Mouse (Mus musculus) B cell, adult (primary cell): ENCODE measurements around the gene Cldn9. TPM values are rescaled to one million over a fixed set of nuclear protein-coding genes. Genes with fewer than 3 reads are reported as not detected.

ENCODE experiments used
- total RNA-seq: library from RNA; stranded (reverse); gene quantifications from 4 replicates; pipeline ENCODE4 v1.2.4, GENCODE M21; 2023; ENCODE audit not compliant: inconsistent age

The Cldn9 gene
- total RNA-seq: not detected in 4 replicates

GRCm38 (mm10) chr17:23683856-23684672 lies at the start of gene Cldn9:
Gene Cldn9 (minus strand): TSS chr17:23684026.

GRCm38 (mm10) chr17:23725999-23726757 lies 42.4 kb upstream of the Cldn9 start, which contains the start of gene Pkmyt1:
Gene Pkmyt1 (plus strand): TSS chr17:23726336.

GRCm38 (mm10) chr17:23722376-23723125 lies 38.7 kb upstream of the Cldn9 start, which contains the start of gene 1520401A03Rik:
Gene 1520401A03Rik (minus strand): TSS chr17:23722783.

GRCm38 (mm10) chr17:23679127-23679835 lies 4.5 kb downstream of the Cldn9 start, which contains the start of gene Cldn6:
Gene Cldn6 (plus strand): TSS chr17:23679249.

GRCm38 (mm10) chr17:23677236-23677679 lies 6.6 kb downstream of the Cldn9 start, which contains the start of gene Tnfrsf12a:
Gene Tnfrsf12a (minus strand): TSS chr17:23677468.

GRCm38 (mm10) chr17:23673424-23674073 lies 10.3 kb downstream of the Cldn9 start, which contains the start of the genes Hcfc1r1 and Thoc6:
Gene Hcfc1r1 (plus strand): TSS chr17:23673596.
Gene Thoc6 (minus strand): TSS chr17:23673882.

GRCm38 (mm10) chr17:23660117-23660875 lies 23.5 kb downstream of the Cldn9 start, which contains the start of gene Bicdl2:
Gene Bicdl2 (plus strand): TSS chr17:23660506.

GRCm38 (mm10) chr17:23644613-23645495 lies 39.0 kb downstream of the Cldn9 start, which contains the start of gene Mmp25:
Gene Mmp25 (minus strand): TSS chr17:23645277.

Other genes starting within 250 kb of the Cldn9 start
- gene Vmn2r117, start 204.3 kb downstream of the Cldn9 start, total RNA-seq: not detected in 4 replicates
- 7.7 to 10.6 TPM (median 9.1 TPM) in 4 replicates for gene Zfp213, start 119.8 kb downstream of the Cldn9 start, total RNA-seq
- gene Zfp13, start 84.5 kb downstream of the Cldn9 start, total RNA-seq: 0.24 TPM in 1 of 4 replicates, not detected in the others
- not detected in 4 replicates for gene Zscan10, start 83.2 kb downstream of the Cldn9 start, total RNA-seq
- not detected in 4 replicates for gene Mmp25, start 38.7 kb downstream of the Cldn9 start, total RNA-seq
- gene Bicdl2, start 23.5 kb downstream of the Cldn9 start, total RNA-seq: not detected in 4 replicates
- 36.1 to 48.9 TPM (median 40.8 TPM) in 4 replicates for gene Hcfc1r1, start 10.4 kb downstream of the Cldn9 start, total RNA-seq
- 23.9 to 33.5 TPM (median 27.0 TPM) in 4 replicates for gene Thoc6, start 10.1 kb downstream of the Cldn9 start, total RNA-seq
- gene Tnfrsf12a, start 6.6 kb downstream of the Cldn9 start, total RNA-seq: 8.7 to 13.8 TPM (median 11.7 TPM) in 4 replicates
- not detected in 4 replicates for gene Cldn6, start 4.8 kb downstream of the Cldn9 start, total RNA-seq
- gene 1520401A03Rik, start 38.8 kb upstream of the Cldn9 start, total RNA-seq: not detected in 4 replicates
- 32.8 to 35.4 TPM (median 33.4 TPM) in 4 replicates for gene Pkmyt1, start 42.3 kb upstream of the Cldn9 start, total RNA-seq
- 0.27 to 0.67 TPM (median 0.48 TPM) in 4 replicates for gene Paqr4, start 56.8 kb upstream of the Cldn9 start, total RNA-seq
- gene Kremen2, start 61.8 kb upstream of the Cldn9 start, total RNA-seq: not detected in 4 replicates
- gene Flywch1, start 87.6 kb upstream of the Cldn9 start, total RNA-seq: 24.2 to 32.5 TPM (median 29.5 TPM) in 4 replicates
- gene Flywch2, start 102.1 kb upstream of the Cldn9 start, total RNA-seq: 0.81 TPM in 1 of 4 replicates, not detected in the others
- gene Srrm2, start 106.5 kb upstream of the Cldn9 start, total RNA-seq: 1,187 to 1,326 TPM (median 1,293 TPM) in 4 replicates
- 159 to 201 TPM (median 175 TPM) in 4 replicates for gene Elob, start 145.1 kb upstream of the Cldn9 start, total RNA-seq
- not detected in 4 replicates for gene Prss33, start 152.0 kb upstream of the Cldn9 start, total RNA-seq
- gene Prss32, start 159.8 kb upstream of the Cldn9 start, total RNA-seq: not detected in 4 replicates
- 0.69 TPM in 1 of 4 replicates, not detected in the others for gene Prss41, start 160.1 kb upstream of the Cldn9 start, total RNA-seq
- gene Prss21, start 184.0 kb upstream of the Cldn9 start, total RNA-seq: not detected in 4 replicates
- gene Dcpp1, start 196.8 kb upstream of the Cldn9 start, total RNA-seq: not detected in 4 replicates
- gene Dcpp2, start 196.9 kb upstream of the Cldn9 start, total RNA-seq: not detected in 4 replicates
- gene Dcpp3, start 233.4 kb upstream of the Cldn9 start, total RNA-seq: not detected in 4 replicates